In genomic region chr13:56181424-56181823, GRCm38 (mm10) we compare ENCODE assay signal across 17 mouse cellular contexts. TPM values are rescaled to one million over a fixed set of nuclear protein-coding genes. Genes with fewer than 3 reads are reported as not detected.
A peak's percentile ranks its signal among the peaks of the same experiment; 100 is the strongest.
DNase-seq lines count a peak whose midpoint lies in the region; ATAC-seq and TF ChIP-seq lines count a peak whose summit lies in the region.
"Had no signal": no experiment of that assay in that cellular context is flagged by ENCODE, and none has a peak within 500 bp of the region (broad histone marks: within the 10 kb centered on the region; RNA-seq: fewer than 3 reads in every experiment).

No protein-coding gene starts in this region.

- TF ChIP-seq CTCF in stomach, postnatal 0 days (IDR thresholded peaks at IDR 0.05; ENCODE audit: low read depth), result no peak

- ATAC-seq in stomach, embryonic 16.5 days (ENCODE audit: insufficient read depth, low FRiP score), result 0 out of 2 replicates have a peak, but pooled peaks have one; percentile 3
- ATAC-seq in stomach, postnatal 0 days (ENCODE audit: low FRiP score, low TSS enrichment), result no peak
- ATAC-seq in megakaryocyte-erythroid progenitor cell, adult 5-6 weeks (replicated peaks; ENCODE audit: low FRiP score, low TSS enrichment, poor library complexity, severe bottlenecking), result no peak
- ATAC-seq: midbrain, embryonic 15.5 days had no signal

- no peaks in the 10 kb centered on the region for H3K36me3 ChIP-seq in stomach, embryonic 16.5 days (ENCODE audit: control insufficient read depth, insufficient read depth, low read length)
- no peaks in the 10 kb centered on the region for H3K36me3 ChIP-seq in stomach, postnatal 0 days (ENCODE audit: control insufficient read depth, insufficient read depth, low read length)
- H3K36me3 ChIP-seq: embryonic facial prominence, embryonic 13.5 days; forebrain, embryonic 12.5 days; midbrain, embryonic 15.5 days; neural tube, embryonic 15.5 days had no signal

- no peak overlapping the region for H3K4me3 ChIP-seq in stomach, embryonic 16.5 days (replicated peaks; ENCODE audit: low read length)
- no peak overlapping the region for H3K4me3 ChIP-seq in stomach, postnatal 0 days (ENCODE audit: low read depth, low read length)
- H3K4me3 ChIP-seq: embryonic facial prominence, embryonic 13.5 days; forebrain, embryonic 12.5 days; midbrain, embryonic 15.5 days; neural tube, embryonic 15.5 days had no signal

- no peaks in the 10 kb centered on the region for H3K4me1 ChIP-seq in stomach, embryonic 16.5 days (ENCODE audit: control insufficient read depth, insufficient read depth, low read length)
- no peaks in the 10 kb centered on the region for H3K4me1 ChIP-seq in stomach, postnatal 0 days (replicated peaks; ENCODE audit: control insufficient read depth, insufficient read depth)
- H3K4me1 ChIP-seq: forebrain, embryonic 12.5 days; midbrain, embryonic 15.5 days; neural tube, embryonic 15.5 days had no signal

- no peak overlapping the region for H3K27ac ChIP-seq in stomach, embryonic 16.5 days (ENCODE audit: low read length)
- no peak overlapping the region for H3K27ac ChIP-seq in stomach, postnatal 0 days (replicated peaks)
- H3K27ac ChIP-seq: embryonic facial prominence, embryonic 13.5 days; forebrain, embryonic 12.5 days; liver, embryonic 14.5 days; midbrain, embryonic 15.5 days; neural tube, embryonic 15.5 days had no signal

- DNase-seq in adrenal gland, adult (ENCODE audit: inconsistent age in 2 of 2, low spot score in 1 of 2), result peak; percentile 23 to 38
- no peak for DNase-seq in adrenal gland, postnatal 14 days
- DNase-seq in layer of hippocampus, adult 11-12 months (ENCODE audit: low spot score), result peak; percentile 68
- no peak for DNase-seq in layer of hippocampus, postnatal 36 days
- no peak for DNase-seq in stomach, postnatal 0 days (ENCODE audit: low spot score)
- DNase-seq in thymus, postnatal 4 days, result no peak
- DNase-seq: cerebellum, adult 9-11 months; gastrocnemius, postnatal 10 days; right cerebral cortex, postnatal 14 days; thymus, adult 18-20 months had no signal

- WGBS in stomach, embryonic 16.5 days, result 67% methylated on average over 8 of the region's 8 CpGs
- WGBS in stomach, postnatal 0 days, result 74% methylated on average over 8 of the region's 8 CpGs

- no peaks in the 10 kb centered on the region for H3K27me3 ChIP-seq in stomach, embryonic 16.5 days (ENCODE audit: control insufficient read depth, insufficient read depth, low read length)
- no peaks in the 10 kb centered on the region for H3K27me3 ChIP-seq in stomach, postnatal 0 days (ENCODE audit: control insufficient read depth, insufficient read depth, low read length)
- H3K27me3 ChIP-seq: embryonic facial prominence, embryonic 13.5 days; midbrain, embryonic 15.5 days; neural tube, embryonic 15.5 days had no signal

- H3K9me3 ChIP-seq in stomach, embryonic 16.5 days (replicated peaks; ENCODE audit: control insufficient read depth, low read length), result no peaks in the 10 kb centered on the region
- H3K9me3 ChIP-seq in stomach, postnatal 0 days (ENCODE audit: control insufficient read depth, low read length), result no peaks in the 10 kb centered on the region
- H3K9me3 ChIP-seq: embryonic facial prominence, embryonic 13.5 days; forebrain, embryonic 12.5 days; midbrain, embryonic 15.5 days; neural tube, embryonic 15.5 days had no signal

- TF ChIP-seq EP300 in stomach, postnatal 0 days (optimal IDR thresholded peaks at IDR 0.05), result no peak

- H3K4me2 ChIP-seq in stomach, embryonic 16.5 days (ENCODE audit: low read depth, low read length), result no peak overlapping the region
- no peak overlapping the region for H3K4me2 ChIP-seq in stomach, postnatal 0 days (replicated peaks; ENCODE audit: low read depth)
- H3K4me2 ChIP-seq: embryonic facial prominence, embryonic 13.5 days; forebrain, embryonic 12.5 days; midbrain, embryonic 15.5 days; neural tube, embryonic 15.5 days had no signal

- no peak overlapping the region for H3K9ac ChIP-seq in stomach, embryonic 16.5 days (ENCODE audit: low read length)
- H3K9ac ChIP-seq in stomach, postnatal 0 days (ENCODE audit: low read length), result no peak overlapping the region
- H3K9ac ChIP-seq: embryonic facial prominence, embryonic 13.5 days; forebrain, embryonic 12.5 days; liver, embryonic 14.5 days; midbrain, embryonic 15.5 days; neural tube, embryonic 15.5 days had no signal

RNA-seq across cellular contexts. Expression of gene Tifab, which starts 2.7 kb away (rescaled TPM):
- total RNA-seq in adrenal gland, postnatal 14 days (2021), result 1.1 and 2.4 TPM in 2 replicates
- total RNA-seq in layer of hippocampus, postnatal 36 days (2021), result 1 to 10 TPM; 1.6 TPM
- 4.9 and 5.6 TPM in 2 replicates for polyA plus RNA-seq in stomach, embryonic 16.5 days (2015; fragmentation: Nextera tagmentation; extraction: Ambion mirVana)
- polyA plus RNA-seq in stomach, postnatal 0 days (2015; fragmentation: Nextera tagmentation; extraction: Ambion mirVana), result 2.1 and 2.4 TPM in 2 replicates
- 3.1 TPM in 1 of 2 replicates, not detected in the other for total RNA-seq in megakaryocyte-erythroid progenitor cell, adult 5-6 weeks (2014; fragmentation: Nextera tagmentation)
- total RNA-seq in megakaryocyte-erythroid progenitor cell, adult 5-6 weeks (2017), result 0.23 and 0.56 TPM in 2 replicates

RNA-seq across cellular contexts. Expression of gene H2afy, which starts 45.3 kb away (rescaled TPM):
- 126 and 140 TPM in 2 replicates for total RNA-seq in adrenal gland, postnatal 14 days (2021)
- 100 to 1,000 TPM; 120 to 128 TPM for total RNA-seq in layer of hippocampus, postnatal 36 days (2021)
- polyA plus RNA-seq in stomach, embryonic 16.5 days (2015; fragmentation: Nextera tagmentation; extraction: Ambion mirVana), result 247 and 271 TPM in 2 replicates
- polyA plus RNA-seq in stomach, postnatal 0 days (2015; fragmentation: Nextera tagmentation; extraction: Ambion mirVana), result 150 and 157 TPM in 2 replicates
- 188 and 192 TPM in 2 replicates for total RNA-seq in megakaryocyte-erythroid progenitor cell, adult 5-6 weeks (2014; fragmentation: Nextera tagmentation)
- 316 and 323 TPM in 2 replicates for total RNA-seq in megakaryocyte-erythroid progenitor cell, adult 5-6 weeks (2017)

Comparison
In these comparisons a context has a peak if more than half of its experiments do, and no peak if none do; other contexts are left out.
1. DNase-seq: peak in adrenal gland, adult (2 of 2) and layer of hippocampus, adult 11-12 months (single experiment); none in adrenal gland, postnatal 14 days (single experiment), layer of hippocampus, postnatal 36 days (0 of 2), stomach, postnatal 0 days (single experiment) and thymus, postnatal 4 days (single experiment).